Mouse (Mus musculus): ENCODE data around the gene Zfp712.

The Zfp712 gene

GRCm38 (mm10) chr13:67060786-67061358 is at the start of gene Zfp712:
Zfp712 (minus strand) TSS chr13:67061170.
- peak; percentile 88 for DNase-seq (ENCODE audit: extremely low spot score, low spot score)

GRCm38 (mm10) chr13:67108821-67109206 is 47.8 kb upstream of the Zfp712 start:
- DNase-seq (ENCODE audit: extremely low spot score, low spot score) = peak; percentile 47

GRCm38 (mm10) chr13:67108194-67108820 is 47.3 kb upstream of the Zfp712 start, which contains the start of gene Gm28557:
Gm28557 (minus strand) TSS chr13:67108604.
- peak; percentile 82 for DNase-seq (ENCODE audit: extremely low spot score, low spot score)

- no peak for DNase-seq (ENCODE audit: extremely low spot score, low spot score)
These were observed 46.7 kb upstream of the Zfp712 start for GRCm38 (mm10) chr13:67107681-67108080.

GRCm38 (mm10) chr13:67097876-67098275 is 36.9 kb upstream of the Zfp712 start, which contains the start of gene Zfp708:
Zfp708 (minus strand) TSS chr13:67097976.
- DNase-seq (ENCODE audit: extremely low spot score, low spot score) = no peak

GRCm38 (mm10) chr13:67090154-67090553 is 29.2 kb upstream of the Zfp712 start:
- no peak for DNase-seq (ENCODE audit: extremely low spot score, low spot score)

GRCm38 (mm10) chr13:67081946-67082345 is 21.0 kb upstream of the Zfp712 start:
- DNase-seq (ENCODE audit: extremely low spot score, low spot score) = no peak

- peak; percentile 80 for DNase-seq (ENCODE audit: extremely low spot score, low spot score)
These were observed 20.3 kb upstream of the Zfp712 start for GRCm38 (mm10) chr13:67081142-67081713.

- no peak for DNase-seq (ENCODE audit: extremely low spot score, low spot score)
These were observed 16.3 kb upstream of the Zfp712 start for GRCm38 (mm10) chr13:67077244-67077643.

- DNase-seq (ENCODE audit: extremely low spot score, low spot score) = no peak
These were observed 11.8 kb upstream of the Zfp712 start for GRCm38 (mm10) chr13:67072786-67073185.

- DNase-seq (ENCODE audit: extremely low spot score, low spot score) = no peak
These were observed 4.4 kb upstream of the Zfp712 start for GRCm38 (mm10) chr13:67065386-67065785.

GRCm38 (mm10) chr13:67062427-67062826 is 1.5 kb upstream of the Zfp712 start:
- no peak for DNase-seq (ENCODE audit: extremely low spot score, low spot score)

GRCm38 (mm10) chr13:67060161-67060785 is 697 bp downstream of the Zfp712 start:
- no peak for DNase-seq (ENCODE audit: extremely low spot score, low spot score)

All from neural tube, embryonic 10.5 days (tissue).